Mouse (Mus musculus) limb, embryonic 11.5 days (tissue): ENCODE measurements around the gene Ythdf2. TPM values are rescaled to one million over a fixed set of nuclear protein-coding genes. Genes with fewer than 3 reads are reported as not detected.
A peak's percentile ranks its signal among the peaks of the same experiment; 100 is the strongest.

Experiments
- ATAC-seq: fragments of 200-750 bp; cut with Nextera tagmentation; 2 replicates; pipeline ENCODE4 v1.8.0; 2017; ENCODE audit warnings: low read depth; ENCODE audit not compliant: insufficient number of reproducible peaks, low FRiP score, low TSS enrichment
- DNase-seq: peaks from one replicate; pipeline ENCODE4 v3.0.0-alpha.2; 2015; ENCODE audit warnings: low spot score
- H3K27ac ChIP-seq: fragments of 300-500 bp; sonication (generic); replicated peaks from 2 replicates; pipeline ENCODE4 v1.5.1; 2014; ENCODE audit warnings: low read depth, mild to moderate bottlenecking, low read length
- H3K27me3 ChIP-seq: fragments of 300-500 bp; sonication (generic); 2 replicates; pipeline ENCODE4 v1.6.1; 2014; ENCODE audit warnings: mild to moderate bottlenecking, low read length, mixed read lengths; ENCODE audit not compliant: control insufficient read depth, insufficient read depth
- H3K36me3 ChIP-seq: fragments of 300-500 bp; sonication (generic); 2 replicates; pipeline ENCODE4 v1.6.1; 2014; ENCODE audit warnings: mild to moderate bottlenecking, low read length, moderate library complexity, mixed read lengths; ENCODE audit not compliant: control insufficient read depth, insufficient read depth
- H3K4me1 ChIP-seq: fragments of 300-500 bp; sonication (generic); 2 replicates; pipeline ENCODE4 v1.6.1; 2014; ENCODE audit warnings: low read length, mixed read lengths; ENCODE audit not compliant: control insufficient read depth, insufficient read depth
- H3K4me2 ChIP-seq: fragments of 300-500 bp; sonication (generic); 2 replicates; pipeline ENCODE4 v1.6.1; 2014; ENCODE audit warnings: low read depth, mild to moderate bottlenecking, moderate library complexity; ENCODE audit not compliant: severe bottlenecking
- H3K4me3 ChIP-seq: fragments of 300-500 bp; sonication (generic); 2 replicates; pipeline ENCODE4 v1.5.1; 2014; ENCODE audit warnings: low read depth, low read length
- H3K9ac ChIP-seq: fragments of 300-500 bp; sonication (generic); 2 replicates; pipeline ENCODE4 v1.6.1; 2014; ENCODE audit warnings: mild to moderate bottlenecking, low read length
- H3K9me3 ChIP-seq: fragments of 300-500 bp; sonication (generic); 2 replicates; pipeline ENCODE4 v1.6.1; 2016; ENCODE audit warnings: low read length; ENCODE audit not compliant: control insufficient read depth
- WGBS: fragments of 180-500 bp; shearing (Covaris S2); extraction: QIAGEN DNeasy Blood & Tissue Kit; methylation state at CpG from one replicate; pipeline ENCODE4 v1.1.7; 2014; 5-methylcytosine and 5-hydroxymethylcytosine counted together
- polyA plus RNA-seq: library from polyadenylated mRNA; unstranded; fragments of >200 nt; fragmentation: Nextera tagmentation; extraction: Ambion mirVana; gene quantifications from 2 replicates; pipeline ENCODE4 v1.2.1, GENCODE M21; 2014

The Ythdf2 gene
- polyA plus RNA-seq, result 162 and 179 TPM in 2 replicates

DNA sequence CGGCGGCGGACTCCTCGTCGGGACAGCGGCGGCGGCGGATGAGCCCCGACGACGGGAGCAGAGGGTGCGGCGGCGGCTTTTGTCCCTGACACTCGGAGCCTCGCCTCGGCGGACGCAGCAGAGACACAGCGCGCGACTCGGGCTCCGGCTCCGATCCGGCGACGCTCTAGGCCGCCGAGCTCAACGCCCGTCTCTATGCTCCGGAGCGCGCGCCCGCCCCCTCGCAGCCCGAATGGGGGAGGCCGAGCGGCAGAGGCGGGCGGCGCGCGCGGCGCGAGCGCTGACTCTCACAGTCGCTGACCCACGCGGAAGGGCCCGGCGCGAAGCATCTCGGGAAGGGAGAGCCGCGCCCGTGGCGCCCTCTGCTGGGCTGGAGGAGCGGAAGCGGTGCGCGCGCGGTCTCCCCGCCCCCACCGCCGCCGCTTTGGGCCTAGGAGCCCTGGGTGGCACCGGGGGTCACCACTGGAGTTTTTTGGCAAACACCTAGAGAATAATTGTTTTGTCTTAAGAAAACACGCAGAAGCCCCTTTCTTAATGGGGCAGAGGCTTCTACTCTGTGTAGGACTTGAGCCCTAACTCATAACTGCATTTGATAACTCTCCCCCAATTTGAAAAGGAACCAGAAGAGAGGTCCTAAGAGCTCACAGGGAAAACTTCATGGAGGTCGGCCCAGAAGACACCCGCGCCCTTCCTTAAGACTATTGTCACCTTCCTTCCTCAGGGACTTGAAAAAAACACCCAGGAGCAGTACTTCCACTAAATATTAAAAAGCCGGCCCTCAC, at the start of gene Ythdf2:
Gene Ythdf2, minus strand, starts transcription at position 351 of the 782 bp plus-strand sequence.
- Histone ChIP-seq H3K27ac (peak within 1 kb of the TSS; percentile 87), H3K9ac (peak within 1 kb of the TSS; percentile 100), H3K9me3 (no peaks in the 10 kb centered on the region), H3K27me3 (no peaks in the 10 kb centered on the region), H3K36me3 (peaks cover 10% of the 10 kb centered on the region), H3K4me2 (peak within 1 kb of the TSS; percentile 89), H3K4me1 (peaks cover 7% of the 10 kb centered on the region), H3K4me3 (peak within 1 kb of the TSS; percentile 100)
- peak; percentile 99 for DNase-seq
- peak; percentile 95 for ATAC-seq
- 2% methylated on average over 76 of the region's 78 CpGs for WGBS

GRCm38 (mm10) chr4:132260404-132261379, 48.6 kb upstream of the Ythdf2 start:
- no peaks in the 10 kb centered on the region for H3K9me3 ChIP-seq
- WGBS, result 4% methylated on average over 30 of the region's 64 CpGs
- no peaks in the 10 kb centered on the region for H3K27me3 ChIP-seq
- peak overlapping the region; percentile 93 for H3K9ac ChIP-seq
- peaks cover 4% of the 10 kb centered on the region; the same call in 1 of the 2 replicates for H3K4me1 ChIP-seq
- DNase-seq (peak; percentile 66), ATAC-seq (peak; percentile 60)
- no peaks in the 10 kb centered on the region; the same call in 1 of the 2 replicates for H3K36me3 ChIP-seq
- peak overlapping the region; percentile 84 for H3K4me3 ChIP-seq
- H3K4me2 ChIP-seq, result peak overlapping the region; percentile 92
- H3K27ac ChIP-seq, result peak overlapping the region; percentile 95

DNA sequence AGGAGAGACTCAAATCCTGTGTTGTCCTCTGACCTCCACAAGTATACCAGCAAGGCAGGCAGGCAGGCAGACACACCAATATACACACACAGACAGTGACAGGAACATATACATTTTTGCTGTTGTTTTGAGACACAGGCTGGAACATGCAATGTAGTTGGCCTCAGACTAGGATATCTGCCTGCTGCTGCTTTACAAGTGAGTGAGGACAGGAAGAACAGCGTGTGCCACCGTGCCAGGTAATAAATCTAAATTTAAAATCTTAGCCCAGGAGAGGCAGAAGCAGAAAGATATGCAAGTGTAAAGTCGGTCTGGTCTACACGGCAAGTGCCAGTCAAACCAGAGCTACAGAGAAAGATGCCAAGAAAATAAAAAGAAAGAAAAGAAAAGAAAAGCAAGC, 47.1 kb upstream of the Ythdf2 start:
- Histone ChIP-seq H3K36me3 (no peaks in the 10 kb centered on the region; the same call in 1 of the 2 replicates), H3K4me2 (no peak overlapping the region), H3K9me3 (no peaks in the 10 kb centered on the region), H3K9ac (no peak overlapping the region), H3K4me1 (peaks cover 4% of the 10 kb centered on the region; the same call in 1 of the 2 replicates), H3K27ac (no peak overlapping the region), H3K4me3 (no peak overlapping the region), H3K27me3 (no peaks in the 10 kb centered on the region)
- ATAC-seq, result no peak
- WGBS, result 87% methylated on average over 4 of the region's 4 CpGs
- no peak for DNase-seq

- Histone ChIP-seq H3K36me3 (peaks cover 4% of the 10 kb centered on the region), H3K4me3 (no peak overlapping the region), H3K9me3 (no peaks in the 10 kb centered on the region), H3K4me2 (no peak overlapping the region), H3K9ac (no peak overlapping the region), H3K27me3 (no peaks in the 10 kb centered on the region), H3K4me1 (peaks cover 4% of the 10 kb centered on the region; the same call in 1 of the 2 replicates), H3K27ac (no peak overlapping the region)
- no peak for ATAC-seq
- WGBS, result 96% methylated on average over 3 of the region's 3 CpGs
- no peak for DNase-seq
These were observed 44.3 kb upstream of the Ythdf2 start for GRCm38 (mm10) chr4:132256384-132256783.

- Histone ChIP-seq H3K36me3 (peaks cover 12% of the 10 kb centered on the region), H3K4me1 (peaks cover 3% of the 10 kb centered on the region; the same call in 1 of the 2 replicates), H3K9ac (no peak overlapping the region), H3K9me3 (no peaks in the 10 kb centered on the region), H3K4me3 (no peak overlapping the region), H3K27ac (no peak overlapping the region), H3K4me2 (no peak overlapping the region), H3K27me3 (no peaks in the 10 kb centered on the region)
- DNase-seq (no peak), ATAC-seq (no peak)
- WGBS, result 78% methylated on average over 3 of the region's 3 CpGs
These were observed 42.9 kb upstream of the Ythdf2 start for GRCm38 (mm10) chr4:132254986-132255385.

GRCm38 (mm10) chr4:132253622-132254021, 41.5 kb upstream of the Ythdf2 start:
- Histone ChIP-seq H3K27ac (no peak overlapping the region), H3K36me3 (peaks cover 13% of the 10 kb centered on the region), H3K9me3 (no peaks in the 10 kb centered on the region), H3K4me1 (no peaks in the 10 kb centered on the region), H3K27me3 (no peaks in the 10 kb centered on the region), H3K4me3 (no peak overlapping the region), H3K4me2 (no peak overlapping the region), H3K9ac (no peak overlapping the region)
- DNase-seq (no peak), ATAC-seq (no peak)
- WGBS, result 91% methylated on average over 2 of the region's 2 CpGs

DNA sequence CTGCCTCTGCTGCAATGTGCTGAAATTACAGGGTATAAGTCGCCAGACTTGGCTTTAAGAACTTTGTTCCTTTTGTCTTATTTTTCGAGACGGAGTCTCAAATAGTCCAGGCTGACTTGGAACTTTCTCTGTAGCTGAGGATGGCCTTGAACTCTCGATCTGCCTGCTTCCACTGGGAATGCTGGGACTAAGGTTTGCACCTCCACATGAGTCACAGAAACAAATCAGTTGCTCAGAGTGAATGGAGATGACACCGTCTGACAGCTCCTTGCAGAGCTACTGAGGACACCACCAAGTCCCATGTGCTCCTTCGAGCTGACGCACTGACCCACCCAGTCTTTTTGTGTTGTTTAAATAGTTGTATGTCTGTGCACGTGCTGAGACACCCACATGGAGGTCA, 41.0 kb upstream of the Ythdf2 start:
- no peak overlapping the region for H3K4me2 ChIP-seq
- no peak overlapping the region for H3K4me3 ChIP-seq
- ATAC-seq (no peak), DNase-seq (no peak)
- no peak overlapping the region for H3K9ac ChIP-seq
- H3K4me1 ChIP-seq, result no peaks in the 10 kb centered on the region
- no peak overlapping the region for H3K27ac ChIP-seq
- H3K9me3 ChIP-seq, result no peaks in the 10 kb centered on the region
- no peaks in the 10 kb centered on the region for H3K27me3 ChIP-seq
- peaks cover 14% of the 10 kb centered on the region for H3K36me3 ChIP-seq
- WGBS, result 92% methylated on average over 8 of the region's 8 CpGs

- Histone ChIP-seq H3K27me3 (no peaks in the 10 kb centered on the region), H3K36me3 (peaks cover 14% of the 10 kb centered on the region; the same call in 1 of the 2 replicates), H3K4me3 (no peak overlapping the region), H3K4me1 (no peaks in the 10 kb centered on the region), H3K4me2 (no peak overlapping the region), H3K27ac (no peak overlapping the region), H3K9me3 (no peaks in the 10 kb centered on the region), H3K9ac (no peak overlapping the region)
- ATAC-seq (no peak), DNase-seq (no peak)
- 92% methylated on average over 9 of the region's 9 CpGs for WGBS
These were observed 39.5 kb upstream of the Ythdf2 start for GRCm38 (mm10) chr4:132251596-132251995.
